Mouse (Mus musculus) adrenal gland (tissue): ENCODE measurements around the gene Tgm7.

Experiments
- intact Hi-C: fragments of 180-260 bp; cut with DNase I; formaldehyde crosslinking; loops from one replicate; pipeline ENCODE4 v1.15.1; 2025

Tgm7 gene

DNA sequence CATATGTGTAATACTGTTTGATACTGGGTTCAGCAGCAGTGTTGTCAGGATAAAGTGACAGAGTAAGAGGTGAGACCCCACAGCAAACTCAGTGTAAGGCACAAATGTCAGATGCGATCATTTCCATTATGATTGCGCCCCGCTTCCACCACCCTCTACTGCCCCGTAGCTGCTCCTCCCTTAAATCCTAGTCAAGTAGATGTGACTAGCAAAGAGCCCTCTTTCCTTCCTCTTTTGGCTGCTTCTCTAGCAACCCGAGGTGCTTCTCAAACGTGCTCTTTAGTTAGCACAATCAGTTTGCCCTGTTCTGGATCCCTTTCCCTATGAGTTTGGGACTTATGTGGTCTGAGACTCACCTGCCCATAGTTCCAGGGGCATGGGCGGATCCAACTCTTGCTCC is 34.8 kb downstream of the Tgm7 start:
- intact Hi-C loops: no loop called here

DNA sequence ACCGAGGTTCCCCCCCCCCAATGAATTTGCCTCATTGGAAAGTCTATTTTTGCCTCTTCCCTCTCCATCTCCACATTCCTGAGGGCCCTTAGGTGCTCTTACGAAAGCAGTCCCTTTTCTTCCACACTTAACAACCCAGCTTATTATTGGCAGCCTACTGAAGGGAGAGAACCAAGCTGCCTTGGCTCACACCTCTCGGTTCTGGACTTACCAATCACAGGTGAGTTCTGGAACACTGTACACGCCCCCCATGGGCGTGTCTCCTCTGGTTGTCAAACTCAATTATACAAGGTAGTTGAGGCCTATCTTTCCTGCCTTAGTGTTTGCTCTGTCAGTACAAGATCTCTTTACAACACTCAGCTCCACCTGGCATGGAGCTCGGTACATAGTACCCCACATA is 37.7 kb downstream of the Tgm7 start:
- intact Hi-C loops: no loop called here

DNA sequence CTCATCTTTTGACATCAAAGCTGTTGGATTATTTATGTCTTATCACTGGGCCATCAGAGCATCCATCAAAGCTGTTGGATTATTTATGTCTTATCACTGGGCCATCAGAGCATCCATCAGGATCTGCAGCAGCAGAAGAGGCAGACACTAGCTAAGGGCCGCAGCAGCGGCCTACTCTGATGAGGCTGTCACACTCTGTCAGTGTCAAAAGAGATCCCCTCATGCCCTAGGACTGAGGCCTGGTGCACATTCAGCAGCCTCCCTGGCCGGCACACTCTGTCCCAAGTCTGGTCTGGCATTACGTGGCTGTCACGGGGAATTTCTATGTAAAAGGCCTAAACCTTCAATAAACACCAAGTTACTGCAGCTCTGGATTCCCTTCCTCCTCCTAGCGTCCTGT is 40.1 kb downstream of the Tgm7 start:
- intact Hi-C loops: no loop called here

DNA sequence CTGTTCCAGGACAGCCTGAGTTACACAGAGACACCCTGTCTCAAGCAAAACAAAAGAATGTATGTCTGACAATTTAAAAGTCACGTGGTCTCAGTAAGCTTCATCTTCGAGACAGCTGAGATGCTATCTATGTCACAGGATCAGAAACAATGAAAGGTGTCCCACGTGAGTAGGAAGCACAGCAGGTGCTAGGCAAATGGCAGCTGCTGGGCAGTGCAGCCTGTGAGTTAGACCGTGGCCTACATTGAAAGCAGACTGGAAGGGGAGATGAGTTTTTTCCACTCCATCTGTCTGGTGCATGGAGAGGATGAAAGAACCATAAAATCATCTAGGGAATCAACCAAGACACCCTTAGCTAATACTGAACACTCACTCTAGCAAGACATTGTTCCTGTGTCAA is 42.5 kb downstream of the Tgm7 start:
- intact Hi-C loops: no loop called here

DNA sequence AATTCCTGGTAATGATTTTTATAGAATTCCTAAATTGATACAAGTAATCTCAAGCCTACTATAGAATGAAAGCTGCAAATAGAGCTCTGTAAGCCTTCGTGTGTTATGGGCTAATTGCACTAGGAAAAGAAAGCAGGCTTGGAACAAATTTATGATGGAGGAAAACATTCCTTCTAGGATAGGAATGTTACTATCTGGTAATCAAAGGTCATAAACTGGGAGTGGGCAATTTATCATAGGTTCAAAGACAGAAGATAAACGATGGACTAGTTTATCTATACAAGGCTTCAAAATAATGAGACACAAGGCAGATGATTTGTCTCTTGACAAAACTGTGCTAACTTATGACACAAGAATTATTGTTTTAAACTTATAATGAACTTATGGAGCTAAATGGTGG is 48.3 kb downstream of the Tgm7 start:
- intact Hi-C loops: no loop called here

DNA sequence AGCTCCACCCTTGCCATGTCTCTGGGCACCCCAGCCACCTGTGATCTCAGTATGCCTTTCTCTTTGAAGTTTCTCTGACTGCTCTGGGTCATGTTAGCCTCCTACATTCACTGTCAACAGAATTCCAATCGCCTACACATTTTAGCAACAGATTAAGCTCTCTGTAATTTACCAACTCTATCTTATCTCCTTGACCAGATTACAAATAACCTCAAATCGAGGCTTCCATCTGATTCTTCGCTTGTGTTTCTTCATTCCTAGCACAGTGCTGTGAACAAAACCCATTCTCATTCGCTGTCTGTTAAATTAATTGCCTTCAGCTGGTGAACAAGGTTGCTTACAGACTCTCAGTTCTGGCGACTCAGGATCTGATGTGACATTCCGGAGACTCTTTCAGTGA is 51.6 kb downstream of the Tgm7 start:
- intact Hi-C loops: no loop called here

DNA sequence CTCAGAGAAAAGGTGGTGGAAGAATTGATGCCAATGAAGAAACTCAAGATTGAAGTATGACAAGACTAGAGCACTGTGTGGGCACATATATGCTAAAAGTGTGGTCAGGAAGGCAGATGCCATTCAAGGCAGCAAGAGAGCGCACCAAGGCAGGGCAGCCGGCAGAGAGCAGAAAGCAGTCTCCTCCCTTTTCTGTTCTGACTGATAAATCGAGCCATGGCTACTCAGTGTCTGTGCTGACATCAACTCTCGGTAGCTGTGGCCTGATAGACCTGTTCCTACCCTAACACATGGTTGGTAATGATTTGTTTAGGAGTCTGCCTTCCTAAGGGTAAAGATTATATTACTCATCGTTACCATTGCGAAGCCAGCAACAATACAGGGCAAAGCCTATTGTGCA is 53.7 kb downstream of the Tgm7 start:
- intact Hi-C loops: no loop called here

DNA sequence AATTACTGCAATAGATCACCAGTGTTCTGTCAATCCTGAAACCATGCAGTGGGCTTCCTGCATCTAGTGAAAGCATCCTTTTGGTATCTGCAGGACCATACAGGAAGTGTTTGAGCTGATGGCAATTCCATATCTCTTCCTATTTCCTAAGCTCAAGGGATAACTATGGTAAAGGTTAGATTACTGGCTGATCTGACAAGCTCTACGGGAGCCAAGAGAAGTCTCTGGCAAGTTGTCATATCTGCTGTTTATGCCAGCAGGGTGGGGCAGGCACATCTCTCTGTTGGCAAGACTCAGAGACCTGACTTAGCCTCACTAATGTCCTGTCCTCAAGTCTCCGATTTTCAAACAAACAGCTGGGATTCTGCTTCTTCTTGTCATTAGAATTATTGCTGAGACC is 55.5 kb downstream of the Tgm7 start:
- intact Hi-C loops: no loop called here

DNA sequence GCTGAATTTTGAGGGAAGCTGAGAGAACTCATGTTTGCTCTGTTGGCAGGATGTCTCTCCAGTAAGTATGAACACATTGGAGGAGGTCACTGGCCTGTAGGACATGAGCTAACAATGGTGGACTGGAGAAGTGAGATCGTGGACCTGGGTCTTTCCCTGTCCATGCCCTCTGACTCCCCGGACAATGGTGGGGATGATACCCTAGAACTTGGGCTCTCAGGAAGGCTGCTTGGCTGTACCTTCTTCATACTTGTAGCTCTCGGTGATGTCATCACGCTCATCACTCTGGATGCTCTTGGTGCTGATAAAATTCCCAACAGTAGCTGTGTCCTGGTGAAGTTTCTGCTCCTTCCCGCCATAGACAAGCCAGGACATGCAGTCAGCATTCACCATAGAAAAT is 57.4 kb downstream of the Tgm7 start:
- intact Hi-C loops: no loop called here

DNA sequence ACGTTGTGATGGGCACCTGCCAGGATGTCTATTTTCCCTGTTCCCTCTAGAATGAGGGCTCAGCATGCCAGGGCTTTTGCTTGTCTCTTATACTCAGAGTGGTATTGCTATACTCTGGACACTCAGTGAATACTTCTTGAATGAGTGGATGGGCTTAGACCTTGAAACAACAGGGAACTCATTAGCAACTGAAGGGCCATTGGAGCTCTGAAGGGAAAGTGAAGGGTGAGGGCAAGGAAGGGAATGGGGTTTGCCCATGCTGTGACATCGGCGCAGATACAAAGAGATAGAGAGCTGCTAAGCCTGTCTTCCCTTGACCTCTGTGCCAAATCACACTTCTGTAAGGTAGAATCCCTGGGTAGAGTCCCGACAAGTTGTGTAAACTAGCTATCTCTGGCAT is 63.9 kb downstream of the Tgm7 start:
- intact Hi-C loops: no loop called here
